Mouse (Mus musculus) stomach, embryonic 14.5 days (tissue): ENCODE data around the gene Kpna4. TPM values are rescaled to one million over a fixed set of nuclear protein-coding genes. Genes with fewer than 3 reads are reported as not detected.

Source experiments
- ATAC-seq: fragments of 200-750 bp; cut with Nextera tagmentation; 2 replicates; pipeline ENCODE4 v1.8.0; 2017; ENCODE audit warnings: low read depth, moderate TSS enrichment; ENCODE audit not compliant: insufficient number of reproducible peaks, insufficient read depth, low FRiP score
- H3K27ac ChIP-seq: fragments of 300-500 bp; sonication (generic); 2 replicates; pipeline ENCODE4 v1.5.1; 2014; ENCODE audit warnings: mild to moderate bottlenecking, low read length, moderate library complexity, mixed read lengths
- H3K27me3 ChIP-seq: fragments of 300-500 bp; sonication (generic); 2 replicates; pipeline ENCODE4 v1.6.1; 2014; ENCODE audit warnings: low read length, control low read depth, mixed read lengths; ENCODE audit not compliant: control insufficient read depth, insufficient read depth
- H3K36me3 ChIP-seq: fragments of 300-500 bp; sonication (generic); 2 replicates; pipeline ENCODE4 v1.6.1; 2014; ENCODE audit warnings: mild to moderate bottlenecking, control low read depth, low read length, moderate library complexity, mixed read lengths; ENCODE audit not compliant: control insufficient read depth, insufficient read depth
- H3K4me1 ChIP-seq: fragments of 300-500 bp; sonication (generic); 2 replicates; pipeline ENCODE4 v1.6.1; 2014; ENCODE audit warnings: low read length, control low read depth, mixed read lengths; ENCODE audit not compliant: control insufficient read depth, insufficient read depth
- H3K4me2 ChIP-seq: fragments of 300-500 bp; sonication (generic); replicated peaks from 2 replicates; pipeline ENCODE4 v1.6.1; 2014; ENCODE audit warnings: low read depth, low read length, control low read depth
- H3K4me3 ChIP-seq: fragments of 300-500 bp; sonication (generic); 2 replicates; pipeline ENCODE4 v1.5.1; 2014; ENCODE audit warnings: low read depth, low read length, control low read depth
- H3K9ac ChIP-seq: fragments of 300-500 bp; sonication (generic); replicated peaks from 2 replicates; pipeline ENCODE4 v1.6.1; 2014; ENCODE audit warnings: low read depth, mild to moderate bottlenecking, control low read depth, low read length, moderate library complexity, mixed read lengths
- H3K9me3 ChIP-seq: fragments of 300-500 bp; sonication (generic); 2 replicates; pipeline ENCODE4 v1.6.1; 2016; ENCODE audit warnings: low read depth, low read length, control low read depth; ENCODE audit not compliant: control insufficient read depth
- WGBS: fragments of 180-500 bp; shearing (Covaris S2); extraction: QIAGEN DNeasy Blood & Tissue Kit; methylation state at CpG from one replicate; pipeline ENCODE4 v1.1.7; 2014; 5-methylcytosine and 5-hydroxymethylcytosine counted together
- polyA plus RNA-seq: library from polyadenylated mRNA; unstranded; fragments of >200 nt; fragmentation: Nextera tagmentation; extraction: Ambion mirVana; gene quantifications from 2 replicates; pipeline ENCODE4 v1.2.1, GENCODE M21; 2014

Gene Kpna4
- polyA plus RNA-seq: 33.6 and 34.7 TPM in 2 replicates

GRCm38 (mm10) chr3:69126509-69127345 lies at the start of gene Kpna4:
Gene Kpna4 (minus strand): TSS chr3:69127113.
- Histone ChIP-seq H3K27me3 (no peaks in the 10 kb centered on the region), H3K4me1 (peaks cover 6% of the 10 kb centered on the region; the same call in 1 of the 2 replicates), H3K9ac (peak within 1 kb of the TSS; percentile 88), H3K27ac (peak within 1 kb of the TSS; percentile 95), H3K36me3 (no peaks in the 10 kb centered on the region), H3K4me2 (peak within 1 kb of the TSS; percentile 71), H3K4me3 (peak within 1 kb of the TSS; percentile 87), H3K9me3 (no peaks in the 10 kb centered on the region)
- ATAC-seq: peak; percentile 97
- WGBS: under 1% methylated on average over 94 of the region's 107 CpGs

- Histone ChIP-seq H3K4me1 (no peaks in the 10 kb centered on the region), H3K27me3 (no peaks in the 10 kb centered on the region), H3K9me3 (no peaks in the 10 kb centered on the region), H3K36me3 (no peaks in the 10 kb centered on the region), H3K27ac (no peak overlapping the region), H3K4me3 (no peak overlapping the region), H3K4me2 (no peak overlapping the region), H3K9ac (no peak overlapping the region)
- 50% methylated on average over 1 of the region's 1 CpGs for WGBS
- ATAC-seq: no peak
Measured at GRCm38 (mm10) chr3:69175229-69175628, 48.3 kb upstream of the Kpna4 start.

- no peaks in the 10 kb centered on the region for H3K36me3 ChIP-seq
- no peak for ATAC-seq
- H3K27ac ChIP-seq: no peak overlapping the region
- H3K27me3 ChIP-seq: no peaks in the 10 kb centered on the region
- 64% methylated on average over 4 of the region's 4 CpGs for WGBS
- H3K9ac ChIP-seq: no peak overlapping the region
- H3K4me3 ChIP-seq: no peak overlapping the region
- no peak overlapping the region for H3K4me2 ChIP-seq
- no peaks in the 10 kb centered on the region for H3K4me1 ChIP-seq
- no peaks in the 10 kb centered on the region for H3K9me3 ChIP-seq
Measured at GRCm38 (mm10) chr3:69171123-69171522, 44.2 kb upstream of the Kpna4 start.

- H3K36me3 ChIP-seq: no peaks in the 10 kb centered on the region
- H3K9ac ChIP-seq: no peak overlapping the region
- no peak overlapping the region for H3K4me3 ChIP-seq
- no peak overlapping the region for H3K4me2 ChIP-seq
- no peaks in the 10 kb centered on the region for H3K9me3 ChIP-seq
- whole genome bisulfite sequencing: 76% methylated on average over 5 of the region's 5 CpGs
- no peaks in the 10 kb centered on the region for H3K27me3 ChIP-seq
- H3K4me1 ChIP-seq: no peaks in the 10 kb centered on the region
- H3K27ac ChIP-seq: no peak overlapping the region
- no peak for ATAC-seq
Measured at GRCm38 (mm10) chr3:69169796-69170195, 42.9 kb upstream of the Kpna4 start.

GRCm38 (mm10) chr3:69168724-69169123 lies 41.8 kb upstream of the Kpna4 start:
- ATAC-seq: no peak
- H3K9me3 ChIP-seq: no peaks in the 10 kb centered on the region
- H3K4me2 ChIP-seq: no peak overlapping the region
- H3K27ac ChIP-seq: no peak overlapping the region
- no peak overlapping the region for H3K4me3 ChIP-seq
- H3K36me3 ChIP-seq: no peaks in the 10 kb centered on the region
- 90% methylated on average over 9 of the region's 9 CpGs for WGBS
- no peaks in the 10 kb centered on the region for H3K27me3 ChIP-seq
- H3K4me1 ChIP-seq: no peaks in the 10 kb centered on the region
- H3K9ac ChIP-seq: no peak overlapping the region

GRCm38 (mm10) chr3:69163057-69163456 lies 36.1 kb upstream of the Kpna4 start:
- H3K36me3 ChIP-seq: no peaks in the 10 kb centered on the region

GRCm38 (mm10) chr3:69160429-69160828 lies 33.5 kb upstream of the Kpna4 start:
- WGBS: 47% methylated on average over 1 of the region's 1 CpGs
- no peak overlapping the region for H3K4me3 ChIP-seq
- no peaks in the 10 kb centered on the region for H3K36me3 ChIP-seq
- H3K27me3 ChIP-seq: no peaks in the 10 kb centered on the region
- no peak for ATAC-seq
- H3K9ac ChIP-seq: no peak overlapping the region
- H3K27ac ChIP-seq: no peak overlapping the region
- H3K4me2 ChIP-seq: no peak overlapping the region
- H3K4me1 ChIP-seq: no peaks in the 10 kb centered on the region
- no peaks in the 10 kb centered on the region for H3K9me3 ChIP-seq

More at GRCm38 (mm10) chr3:69163057-69163456, 36.1 kb upstream of the Kpna4 start:
- Histone ChIP-seq H3K9me3 (no peaks in the 10 kb centered on the region), H3K27ac (no peak overlapping the region), H3K27me3 (no peaks in the 10 kb centered on the region), H3K9ac (no peak overlapping the region), H3K4me2 (no peak overlapping the region), H3K4me1 (no peaks in the 10 kb centered on the region), H3K4me3 (no peak overlapping the region)
- WGBS: 73% methylated on average over 6 of the region's 6 CpGs
- no peak for ATAC-seq

- no peaks in the 10 kb centered on the region for H3K9me3 ChIP-seq
- no peak overlapping the region for H3K27ac ChIP-seq
- H3K9ac ChIP-seq: no peak overlapping the region
- no peaks in the 10 kb centered on the region for H3K4me1 ChIP-seq
- H3K4me3 ChIP-seq: no peak overlapping the region
- no peaks in the 10 kb centered on the region for H3K27me3 ChIP-seq
- no peak overlapping the region for H3K4me2 ChIP-seq
- no peak for ATAC-seq
- H3K36me3 ChIP-seq: no peaks in the 10 kb centered on the region
- WGBS: 77% methylated on average over 2 of the region's 2 CpGs
Measured at GRCm38 (mm10) chr3:69159501-69159900, 32.6 kb upstream of the Kpna4 start.
